Mouse (Mus musculus): ENCODE results near the gene Rps10. TPM values are rescaled to one million over a fixed set of nuclear protein-coding genes. Genes with fewer than 3 reads are reported as not detected.

Gene Rps10
- polyA plus RNA-seq, 1 experiment from 2014 or later: 987 TPM

- ATAC-seq (ENCODE audit: insufficient number of reproducible peaks, insufficient read depth, low FRiP score, low TSS enrichment, low read depth): no peak
- H3K9me3 ChIP-seq: no peaks in the 10 kb centered on the region
- H3K4me1 ChIP-seq (replicated peaks): peaks cover 34% of the 10 kb centered on the region
- H3K4me3 ChIP-seq (replicated peaks): no peak overlapping the region
- no peaks in the 10 kb centered on the region for H3K27me3 ChIP-seq
- H3K9ac ChIP-seq (replicated peaks): no peak overlapping the region
- no peak overlapping the region; the same call in none of the 2 replicates for H3K27ac ChIP-seq
- no peak overlapping the region for H3K4me2 ChIP-seq
- peaks cover 32% of the 10 kb centered on the region for H3K36me3 ChIP-seq
- 84% methylated on average over 10 of the region's 10 CpGs for WGBS
Observed at GRCm38 (mm10) chr17:27610679-27611518, 25.6 kb downstream of the Rps10 start.

- Histone ChIP-seq H3K9me3 (no peaks in the 10 kb centered on the region), H3K27ac (no peak overlapping the region), H3K36me3 (peaks cover 32% of the 10 kb centered on the region), H3K4me2 (no peak overlapping the region), H3K27me3 (no peaks in the 10 kb centered on the region), H3K9ac (replicated peaks) (no peak overlapping the region), H3K4me1 (replicated peaks) (peaks cover 38% of the 10 kb centered on the region), H3K4me3 (replicated peaks) (no peak overlapping the region)
- 83% methylated on average over 7 of the region's 7 CpGs for WGBS
- ATAC-seq (ENCODE audit: insufficient number of reproducible peaks, insufficient read depth, low FRiP score, low TSS enrichment, low read depth): no peak
Observed at GRCm38 (mm10) chr17:27609576-27609975, 26.9 kb downstream of the Rps10 start.

GRCm38 (mm10) chr17:27603522-27604234, 32.8 kb downstream of the Rps10 start:
- H3K27me3 ChIP-seq: no peaks in the 10 kb centered on the region
- no peak overlapping the region for H3K27ac ChIP-seq
- no peaks in the 10 kb centered on the region for H3K9me3 ChIP-seq
- H3K4me3 ChIP-seq (replicated peaks): no peak overlapping the region
- 77% methylated on average over 21 of the region's 21 CpGs for WGBS
- peaks cover 16% of the 10 kb centered on the region for H3K36me3 ChIP-seq
- peaks cover 39% of the 10 kb centered on the region for H3K4me1 ChIP-seq (replicated peaks)
- H3K9ac ChIP-seq (replicated peaks): no peak overlapping the region
- H3K4me2 ChIP-seq: no peak overlapping the region
- no peak for ATAC-seq (ENCODE audit: insufficient number of reproducible peaks, insufficient read depth, low FRiP score, low TSS enrichment, low read depth)

- Histone ChIP-seq H3K4me2 (no peak overlapping the region), H3K27ac (no peak overlapping the region), H3K9ac (replicated peaks) (no peak overlapping the region; the same call in 1 of the 2 replicates), H3K27me3 (no peaks in the 10 kb centered on the region), H3K4me1 (replicated peaks) (peaks cover 39% of the 10 kb centered on the region), H3K9me3 (no peaks in the 10 kb centered on the region), H3K36me3 (peaks cover 12% of the 10 kb centered on the region), H3K4me3 (replicated peaks) (no peak overlapping the region)
- ATAC-seq (ENCODE audit: insufficient number of reproducible peaks, insufficient read depth, low FRiP score, low TSS enrichment, low read depth): no peak
- 90% methylated on average over 2 of the region's 2 CpGs for WGBS
Observed at GRCm38 (mm10) chr17:27603036-27603435, 33.4 kb downstream of the Rps10 start.

- no peak overlapping the region for H3K4me3 ChIP-seq (replicated peaks)
- peaks cover 45% of the 10 kb centered on the region for H3K4me1 ChIP-seq (replicated peaks)
- H3K4me2 ChIP-seq: no peak overlapping the region
- H3K36me3 ChIP-seq: peaks cover 17% of the 10 kb centered on the region
- no peaks in the 10 kb centered on the region for H3K27me3 ChIP-seq
- no peak for ATAC-seq (ENCODE audit: insufficient number of reproducible peaks, insufficient read depth, low FRiP score, low TSS enrichment, low read depth)
- 78% methylated on average over 5 of the region's 5 CpGs for WGBS
- no peaks in the 10 kb centered on the region for H3K9me3 ChIP-seq
- H3K9ac ChIP-seq (replicated peaks): no peak overlapping the region
- H3K27ac ChIP-seq: 0 out of 2 replicates have a peak overlapping the region, but pooled peaks have one; percentile 18
Observed at GRCm38 (mm10) chr17:27600869-27601268, 35.6 kb downstream of the Rps10 start.

- Histone ChIP-seq H3K4me1 (replicated peaks) (peaks cover 45% of the 10 kb centered on the region), H3K9ac (replicated peaks) (no peak overlapping the region), H3K36me3 (peaks cover 23% of the 10 kb centered on the region), H3K27ac (no peak overlapping the region), H3K9me3 (no peaks in the 10 kb centered on the region), H3K27me3 (no peaks in the 10 kb centered on the region), H3K4me3 (replicated peaks) (no peak overlapping the region), H3K4me2 (no peak overlapping the region)
- ATAC-seq (ENCODE audit: insufficient number of reproducible peaks, insufficient read depth, low FRiP score, low TSS enrichment, low read depth): no peak
- WGBS: 86% methylated on average over 3 of the region's 3 CpGs
Observed at GRCm38 (mm10) chr17:27600286-27600685, 36.2 kb downstream of the Rps10 start.

- Histone ChIP-seq H3K4me1 (replicated peaks) (peaks cover 16% of the 10 kb centered on the region), H3K36me3 (peaks cover 57% of the 10 kb centered on the region), H3K27me3 (no peaks in the 10 kb centered on the region), H3K4me2 (no peak overlapping the region), H3K27ac (no peak overlapping the region), H3K4me3 (replicated peaks) (no peak overlapping the region), H3K9me3 (no peaks in the 10 kb centered on the region), H3K9ac (replicated peaks) (no peak overlapping the region)
- ATAC-seq (ENCODE audit: insufficient number of reproducible peaks, insufficient read depth, low FRiP score, low TSS enrichment, low read depth): no peak
- WGBS: 60% methylated on average over 21 of the region's 21 CpGs
Observed at GRCm38 (mm10) chr17:27596376-27597190, 39.9 kb downstream of the Rps10 start.

- 82% methylated on average over 15 of the region's 15 CpGs for WGBS
- peaks cover 65% of the 10 kb centered on the region for H3K36me3 ChIP-seq
- no peak overlapping the region for H3K4me3 ChIP-seq (replicated peaks)
- no peak for ATAC-seq (ENCODE audit: insufficient number of reproducible peaks, insufficient read depth, low FRiP score, low TSS enrichment, low read depth)
- no peaks in the 10 kb centered on the region for H3K27me3 ChIP-seq
- H3K4me2 ChIP-seq: no peak overlapping the region
- H3K9me3 ChIP-seq: no peaks in the 10 kb centered on the region
- no peak overlapping the region for H3K9ac ChIP-seq (replicated peaks)
- no peak overlapping the region for H3K27ac ChIP-seq
- H3K4me1 ChIP-seq (replicated peaks): peaks cover 9% of the 10 kb centered on the region
Observed at GRCm38 (mm10) chr17:27595659-27596375, 40.7 kb downstream of the Rps10 start.

GRCm38 (mm10) chr17:27592565-27592910, 43.9 kb downstream of the Rps10 start:
- no peak overlapping the region for H3K27ac ChIP-seq
- ATAC-seq (ENCODE audit: insufficient number of reproducible peaks, insufficient read depth, low FRiP score, low TSS enrichment, low read depth): no peak
- peaks cover 97% of the 10 kb centered on the region for H3K36me3 ChIP-seq
- H3K4me1 ChIP-seq (replicated peaks): peaks cover 9% of the 10 kb centered on the region
- H3K4me2 ChIP-seq: no peak overlapping the region
- H3K9me3 ChIP-seq: no peaks in the 10 kb centered on the region
- WGBS: 97% methylated on average over 7 of the region's 7 CpGs
- H3K9ac ChIP-seq (replicated peaks): no peak overlapping the region
- H3K27me3 ChIP-seq: no peaks in the 10 kb centered on the region
- H3K4me3 ChIP-seq (replicated peaks): no peak overlapping the region

- 90% methylated on average over 12 of the region's 12 CpGs for whole genome bisulfite sequencing
- ATAC-seq (ENCODE audit: insufficient number of reproducible peaks, insufficient read depth, low FRiP score, low TSS enrichment, low read depth): no peak
- Histone ChIP-seq H3K27me3 (no peaks in the 10 kb centered on the region), H3K9ac (replicated peaks) (no peak overlapping the region), H3K4me3 (replicated peaks) (no peak overlapping the region), H3K27ac (no peak overlapping the region), H3K9me3 (no peaks in the 10 kb centered on the region), H3K36me3 (peaks cover 97% of the 10 kb centered on the region), H3K4me2 (no peak overlapping the region), H3K4me1 (replicated peaks) (peaks cover 13% of the 10 kb centered on the region)
Observed at GRCm38 (mm10) chr17:27591826-27592564, 44.5 kb downstream of the Rps10 start.
